Mouse (Mus musculus) activated CD4-positive, CD25-positive, alpha-beta regulatory T cell (primary cell): ENCODE data around the gene Ift81. TPM values are rescaled to one million over a fixed set of nuclear protein-coding genes. Genes with fewer than 3 reads are reported as not detected.

ENCODE experiments used
- polyA plus RNA-seq, 2 experiments: library from polyadenylated mRNA; unstranded; fragments of 100-300 nt; shearing (Covaris generic); gene quantifications; one replicate each; pipeline ENCODE4 v1.2.1; 2017

Gene Ift81
- 1 to 10 TPM; 2.0 to 2.7 TPM for polyA plus RNA-seq

GRCm38 (mm10) chr5:122613908-122614732 lies at the start of gene Ift81:
Ift81 (minus strand) TSS chr5:122614518.

GRCm38 (mm10) chr5:122643701-122644100 lies 29.4 kb upstream of the Ift81 start, which contains the start of gene P2rx7:
P2rx7 (plus strand) TSS chr5:122643911.

GRCm38 (mm10) chr5:122502077-122502941 lies 112.0 kb downstream of the Ift81 start, which contains the start of gene Atp2a2:
Atp2a2 (minus strand) TSS chr5:122502225.

Other genes with a start within 250 kb of the Ift81 start
- gene Gpn3, start 242.6 kb downstream of the Ift81 start, polyA plus RNA-seq, result 10 to 100 TPM; 55.7 to 82.3 TPM
- gene Fam216a, start 242.2 kb downstream of the Ift81 start, polyA plus RNA-seq, result 10 to 100 TPM; 26.3 to 29.5 TPM
- gene Arpc3, start 222.6 kb downstream of the Ift81 start, polyA plus RNA-seq, result 100 to 1,000 TPM; 563 to 659 TPM
- gene Anapc7, start 192.8 kb downstream of the Ift81 start, polyA plus RNA-seq, result 10 to 100 TPM; 29.9 to 32.8 TPM
- 10 to 100 TPM; 59.4 to 91.0 TPM for gene Atp2a2, start 112.3 kb downstream of the Ift81 start, polyA plus RNA-seq
- 10 to 100 TPM; 93.6 to 96.0 TPM for gene P2rx7, start 29.4 kb upstream of the Ift81 start, polyA plus RNA-seq
- 10 to 100 TPM; 29.1 to 44.8 TPM for gene P2rx4, start 93.0 kb upstream of the Ift81 start, polyA plus RNA-seq
- gene Camkk2, start 164.9 kb upstream of the Ift81 start, polyA plus RNA-seq, result 10 to 100 TPM; 15.1 to 17.5 TPM
- gene Anapc5, start 206.8 kb upstream of the Ift81 start, polyA plus RNA-seq, result 100 to 1,000 TPM; 182 to 227 TPM
- 10 to 100 TPM; 36.5 to 37.2 TPM for gene Rnf34, start 235.5 kb upstream of the Ift81 start, polyA plus RNA-seq